Mouse (Mus musculus) liver, embryonic 16.5 days (tissue): ENCODE results near the gene Gm45213. TPM values are rescaled to one million over a fixed set of nuclear protein-coding genes. Genes with fewer than 3 reads are reported as not detected.

ENCODE experiments used
- ATAC-seq: fragments of 200-750 bp; cut with Nextera tagmentation; 2 replicates; pipeline ENCODE4 v1.8.0; 2017; ENCODE audit warnings: low read depth, mild to moderate bottlenecking, moderate number of reproducible peaks, moderate library complexity
- H3K27ac ChIP-seq: fragments of 300-500 bp; sonication (generic); 2 replicates; pipeline ENCODE4 v1.5.1; 2014; ENCODE audit warnings: mild to moderate bottlenecking, low read length
- H3K27me3 ChIP-seq: fragments of 300-500 bp; sonication (generic); 2 replicates; pipeline ENCODE4 v1.6.1; 2014; ENCODE audit warnings: low read depth, low read length, mixed read lengths; ENCODE audit not compliant: control insufficient read depth, insufficient read depth
- H3K36me3 ChIP-seq: fragments of 300-500 bp; sonication (generic); 2 replicates; pipeline ENCODE4 v1.6.1; 2014; ENCODE audit warnings: mild to moderate bottlenecking; ENCODE audit not compliant: control insufficient read depth, insufficient read depth
- H3K4me1 ChIP-seq: fragments of 300-500 bp; sonication (generic); 2 replicates; pipeline ENCODE4 v1.6.1; 2014; ENCODE audit warnings: low read depth, low read length, mixed read lengths; ENCODE audit not compliant: control insufficient read depth
- H3K4me2 ChIP-seq: fragments of 300-500 bp; sonication (generic); 2 replicates; pipeline ENCODE4 v1.6.1; 2014; ENCODE audit warnings: low read depth, low read length, mixed read lengths
- H3K4me3 ChIP-seq: fragments of 300-500 bp; sonication (generic); 2 replicates; pipeline ENCODE4 v1.5.1; 2014; ENCODE audit warnings: low read depth, mild to moderate bottlenecking, low read length
- H3K9ac ChIP-seq: fragments of 300-500 bp; sonication (generic); 2 replicates; pipeline ENCODE4 v1.6.1; 2014; ENCODE audit warnings: low read depth, low read length
- H3K9me3 ChIP-seq: fragments of 300-500 bp; sonication (generic); replicated peaks from 2 replicates; pipeline ENCODE4 v1.6.1; 2016; ENCODE audit warnings: low read length; ENCODE audit not compliant: control insufficient read depth
- WGBS: fragments of 180-500 bp; shearing (Covaris S2); extraction: QIAGEN DNeasy Blood & Tissue Kit; methylation state at CpG from one replicate; pipeline ENCODE4 v1.1.7; 2014; ENCODE audit not compliant: insufficient replicate concordance; 5-methylcytosine and 5-hydroxymethylcytosine counted together
- polyA plus RNA-seq: library from polyadenylated mRNA; unstranded; fragments of >200 nt; fragmentation: Nextera tagmentation; extraction: Ambion mirVana; gene quantifications from 2 replicates; pipeline ENCODE4 v1.2.1, GENCODE M21; 2015

The Gm45213 gene
- polyA plus RNA-seq, 1 experiment from 2014 or later: not detected

- ATAC-seq: no peak
- Histone ChIP-seq H3K4me2 (no peak overlapping the region), H3K27ac (no peak overlapping the region), H3K4me3 (no peak overlapping the region), H3K27me3 (no peaks in the 10 kb centered on the region), H3K4me1 (peaks cover 19% of the 10 kb centered on the region), H3K9ac (no peak overlapping the region), H3K9me3 (no peaks in the 10 kb centered on the region), H3K36me3 (peaks cover 24% of the 10 kb centered on the region)
- 74% methylated on average over 2 of the region's 2 CpGs for WGBS
These were observed 33.0 kb downstream of the Gm45213 start for GRCm38 (mm10) chr7:66076411-66076810.

GRCm38 (mm10) chr7:66079364-66080230 is 36.2 kb downstream of the Gm45213 start, which contains the start of gene Selenos:
Gene Selenos, plus strand, starts transcription at chr7:66079649.
- peaks cover 19% of the 10 kb centered on the region for H3K36me3 ChIP-seq

GRCm38 (mm10) chr7:66080231-66080613 is 36.8 kb downstream of the Gm45213 start:
- Histone ChIP-seq H3K36me3 (peaks cover 13% of the 10 kb centered on the region), H3K27me3 (no peaks in the 10 kb centered on the region), H3K4me1 (peaks cover 19% of the 10 kb centered on the region), H3K9me3 (no peaks in the 10 kb centered on the region), H3K27ac (no peak overlapping the region), H3K4me3 (peak overlapping the region; percentile 85), H3K4me2 (peak overlapping the region; percentile 93), H3K9ac (peak overlapping the region; percentile 78)
- WGBS: 29% methylated on average over 5 of the region's 5 CpGs
- ATAC-seq: no peak

More at GRCm38 (mm10) chr7:66079364-66080230, 36.2 kb downstream of the Gm45213 start, which contains the start of gene Selenos:
- Histone ChIP-seq H3K4me3 (peak within 1 kb of the TSS; percentile 85), H3K4me1 (peaks cover 19% of the 10 kb centered on the region), H3K27me3 (no peaks in the 10 kb centered on the region), H3K9ac (peak within 1 kb of the TSS; percentile 78), H3K27ac (peak within 1 kb of the TSS; percentile 76), H3K4me2 (peak within 1 kb of the TSS; percentile 93), H3K9me3 (no peaks in the 10 kb centered on the region)
- under 1% methylated on average over 65 of the region's 65 CpGs for WGBS
- ATAC-seq: peak; percentile 100

- Histone ChIP-seq H3K27ac (no peak overlapping the region), H3K4me3 (no peak overlapping the region), H3K4me2 (no peak overlapping the region), H3K4me1 (peaks cover 14% of the 10 kb centered on the region), H3K9ac (no peak overlapping the region), H3K36me3 (peaks cover 20% of the 10 kb centered on the region), H3K27me3 (no peaks in the 10 kb centered on the region), H3K9me3 (no peaks in the 10 kb centered on the region)
- 75% methylated on average over 6 of the region's 6 CpGs for WGBS
- no peak for ATAC-seq
These were observed 40.4 kb downstream of the Gm45213 start for GRCm38 (mm10) chr7:66083757-66084156.

GRCm38 (mm10) chr7:66084546-66084945 is 41.1 kb downstream of the Gm45213 start:
- no peak for ATAC-seq
- Histone ChIP-seq H3K4me2 (no peak overlapping the region), H3K9ac (no peak overlapping the region), H3K36me3 (peaks cover 20% of the 10 kb centered on the region), H3K27me3 (no peaks in the 10 kb centered on the region), H3K9me3 (no peaks in the 10 kb centered on the region), H3K4me3 (no peak overlapping the region), H3K27ac (no peak overlapping the region), H3K4me1 (peaks cover 11% of the 10 kb centered on the region)
- WGBS: 72% methylated on average over 7 of the region's 7 CpGs

- H3K9me3 ChIP-seq: no peaks in the 10 kb centered on the region
- H3K27me3 ChIP-seq: no peaks in the 10 kb centered on the region
- peaks cover 20% of the 10 kb centered on the region for H3K36me3 ChIP-seq
- no peak overlapping the region for H3K9ac ChIP-seq
- no peak overlapping the region for H3K4me3 ChIP-seq
- H3K4me2 ChIP-seq: no peak overlapping the region
- WGBS: 79% methylated on average over 4 of the region's 4 CpGs
- no peak overlapping the region for H3K27ac ChIP-seq
- ATAC-seq: no peak
- no peaks in the 10 kb centered on the region for H3K4me1 ChIP-seq
These were observed 44.2 kb downstream of the Gm45213 start for GRCm38 (mm10) chr7:66087652-66088051.

- peaks cover 20% of the 10 kb centered on the region for H3K36me3 ChIP-seq
- H3K27me3 ChIP-seq: no peaks in the 10 kb centered on the region
- H3K9me3 ChIP-seq: no peaks in the 10 kb centered on the region
- 57% methylated on average over 2 of the region's 2 CpGs for WGBS
- no peak overlapping the region for H3K4me3 ChIP-seq
- no peak overlapping the region for H3K9ac ChIP-seq
- no peak overlapping the region for H3K27ac ChIP-seq
- no peak overlapping the region for H3K4me2 ChIP-seq
- no peak for ATAC-seq
- H3K4me1 ChIP-seq: no peaks in the 10 kb centered on the region
These were observed 44.7 kb downstream of the Gm45213 start for GRCm38 (mm10) chr7:66088077-66088476.

- no peak overlapping the region for H3K9ac ChIP-seq
- 76% methylated on average over 11 of the region's 11 CpGs for WGBS
- H3K4me1 ChIP-seq: no peaks in the 10 kb centered on the region
- H3K27me3 ChIP-seq: no peaks in the 10 kb centered on the region
- peaks cover 11% of the 10 kb centered on the region for H3K36me3 ChIP-seq
- ATAC-seq: no peak
- no peak overlapping the region for H3K4me2 ChIP-seq
- no peaks in the 10 kb centered on the region for H3K9me3 ChIP-seq
- H3K4me3 ChIP-seq: no peak overlapping the region
- no peak overlapping the region for H3K27ac ChIP-seq
These were observed 47.3 kb downstream of the Gm45213 start for GRCm38 (mm10) chr7:66090676-66091190.

GRCm38 (mm10) chr7:66091553-66091952 is 48.2 kb downstream of the Gm45213 start:
- peaks cover 11% of the 10 kb centered on the region for H3K36me3 ChIP-seq
- no peak overlapping the region for H3K27ac ChIP-seq
- H3K4me2 ChIP-seq: no peak overlapping the region
- H3K9me3 ChIP-seq: no peaks in the 10 kb centered on the region
- H3K27me3 ChIP-seq: no peaks in the 10 kb centered on the region
- no peak overlapping the region for H3K4me3 ChIP-seq
- no peak overlapping the region for H3K9ac ChIP-seq
- no peaks in the 10 kb centered on the region for H3K4me1 ChIP-seq
- no peak for ATAC-seq
- 61% methylated on average over 7 of the region's 7 CpGs for WGBS
